Mouse (Mus musculus) CH12.LX (cell line): ENCODE results near the gene Vmn1r197. TPM values are rescaled to one million over a fixed set of nuclear protein-coding genes. Genes with fewer than 3 reads are reported as not detected.
A peak's percentile ranks its signal among the peaks of the same experiment; 100 is the strongest.
"Not testable (repeated sequence)": the region's sequence is repeated elsewhere in the genome, so short reads cannot be mapped to it uniquely, and the experiment has no call there.

Experiments
- DNase-seq: peaks from one replicate; pipeline ENCODE4 v3.0.0-alpha.2; 2013; ENCODE audit errors: extremely low read depth
- H3K27ac ChIP-seq: 2 replicates; pipeline ENCODE4 v1.5.1; 2012; ENCODE audit warnings: low read depth, mild to moderate bottlenecking, control low read depth, moderate library complexity; ENCODE audit not compliant: insufficient read depth
- H3K27me3 ChIP-seq: replicated peaks from 2 replicates; pipeline ENCODE3; 2012; ENCODE audit warnings: inconsistent platforms
- H3K36me3 ChIP-seq, 2 experiments: replicated peaks in 1 of 2; 2 replicates each; pipeline versions ENCODE3 to v1.6.1; 2012; ENCODE audit warnings: inconsistent platforms in 1 of 2, low read length in 1 of 2, mild to moderate bottlenecking in 1 of 2, mixed read lengths in 1 of 2, moderate library complexity in 1 of 2; ENCODE audit not compliant: control insufficient read depth in 1 of 2, insufficient read depth in 1 of 2
- H3K4me1 ChIP-seq, 2 experiments: 2 replicates each; pipeline ENCODE4 v1.6.1; 2012; ENCODE audit warnings: inconsistent platforms in 1 of 2, moderate library complexity in 1 of 2; ENCODE audit not compliant: insufficient read depth in 2 of 2, control insufficient read depth in 1 of 2
- H3K4me2 ChIP-seq: 2 replicates; pipeline ENCODE4 v1.6.1; 2012; ENCODE audit warnings: low read depth, mild to moderate bottlenecking, control low read depth; ENCODE audit not compliant: poor library complexity, insufficient read depth, severe bottlenecking
- H3K4me3 ChIP-seq, 3 experiments: fragments of 150-350 bp in 1 of 3; sonication (generic) in 1 of 3; replicated peaks in 1 of 3; 2 replicates each; pipeline versions ENCODE3 to v1.5.1; 2011 to 2012; ENCODE audit warnings: low read depth in 2 of 3, low read length in 2 of 3, mild to moderate bottlenecking in 2 of 3, moderate library complexity in 2 of 3, control low read depth in 1 of 3, improper control_type of control experiment in 1 of 3, inconsistent platforms in 1 of 3, mixed read lengths in 1 of 3; ENCODE audit not compliant: poor library complexity in 1 of 3
- H3K79me2 ChIP-seq: replicated peaks from 2 replicates; pipeline ENCODE4 v1.6.1; 2012; ENCODE audit warnings: mild to moderate bottlenecking, moderate library complexity; ENCODE audit not compliant: control insufficient read depth, poor library complexity, insufficient read depth, severe bottlenecking; ENCODE audit errors: extremely low read depth
- H3K9ac ChIP-seq: 2 replicates; pipeline ENCODE4 v1.6.1; 2012; ENCODE audit warnings: low read depth, mild to moderate bottlenecking, control low read depth, moderate library complexity; ENCODE audit not compliant: insufficient read depth
- H3K9me3 ChIP-seq: replicated peaks from 2 replicates; pipeline ENCODE3; 2012; ENCODE audit warnings: low read length, inconsistent platforms, mixed read lengths
- BHLHE40 ChIP-seq: IDR thresholded peaks from 2 replicates; pipeline ENCODE4 v1.6.1; 2011; ENCODE audit warnings: mild to moderate bottlenecking, low read depth, low read length, improper control_type of control experiment
- CTCF ChIP-seq, 2 experiments: IDR thresholded peaks in 1 of 2; conservative IDR thresholded peaks in 1 of 2; 2 replicates each; pipeline ENCODE4 v1.5.1; 2011 to 2012; ENCODE audit warnings: low read depth in 2 of 2, low read length in 2 of 2, improper control_type of control experiment in 1 of 2, inconsistent platforms in 1 of 2, mild to moderate bottlenecking in 1 of 2, moderate library complexity in 1 of 2
- E2F4 ChIP-seq: IDR thresholded peaks from 2 replicates; pipeline ENCODE4 v1.6.1; 2011; ENCODE audit warnings: low read depth, low read length, improper control_type of control experiment; ENCODE audit not compliant: insufficient replicate concordance
- ETS1 ChIP-seq: conservative IDR thresholded peaks from 2 replicates; pipeline ENCODE4 v1.6.1; 2012; ENCODE audit warnings: low read depth, mild to moderate bottlenecking, inconsistent platforms, low read length, improper control_type of control experiment, moderate library complexity
- GABPA ChIP-seq: IDR thresholded peaks from 2 replicates; pipeline ENCODE4 v1.6.1; 2012; ENCODE audit warnings: low read depth, low read length, improper control_type of control experiment, inconsistent platforms; ENCODE audit not compliant: insufficient replicate concordance
- KAT2A ChIP-seq: IDR thresholded peaks from 2 replicates; pipeline ENCODE4 v1.6.1; 2012; ENCODE audit warnings: low read length, improper control_type of control experiment, inconsistent platforms; ENCODE audit not compliant: insufficient replicate concordance
- MAFK ChIP-seq: IDR thresholded peaks from 2 replicates; pipeline ENCODE4 v1.6.1; 2011; ENCODE audit warnings: low read length, improper control_type of control experiment; ENCODE audit not compliant: insufficient replicate concordance
- MEF2A ChIP-seq: IDR thresholded peaks from 2 replicates; pipeline ENCODE4 v1.6.1; 2014; ENCODE audit warnings: low read depth, mild to moderate bottlenecking, inconsistent platforms, low read length, improper control_type of control experiment, borderline replicate concordance
- MYC ChIP-seq: IDR thresholded peaks from 2 replicates; pipeline ENCODE4 v1.6.1; 2011; ENCODE audit warnings: low read depth, mild to moderate bottlenecking, improper control_type of control experiment, low read length
- NRF1 ChIP-seq: IDR thresholded peaks from 2 replicates; pipeline ENCODE4 v1.6.1; 2014; ENCODE audit warnings: low read depth, mild to moderate bottlenecking, inconsistent platforms, low read length, improper control_type of control experiment, moderate library complexity
- PAX5 ChIP-seq: IDR thresholded peaks from 2 replicates; pipeline ENCODE4 v1.6.1; 2012; ENCODE audit warnings: low read length, inconsistent platforms, mixed read lengths
- POLR2A ChIP-seq: IDR thresholded peaks from 2 replicates; pipeline ENCODE4 v1.6.1; 2011; ENCODE audit warnings: low read depth, mild to moderate bottlenecking, improper control_type of control experiment, low read length
- RCOR1 ChIP-seq: conservative IDR thresholded peaks from 2 replicates; pipeline ENCODE4 v1.6.1; 2012; ENCODE audit warnings: low read depth, mild to moderate bottlenecking, inconsistent platforms, low read length, improper control_type of control experiment
- TBP ChIP-seq: conservative IDR thresholded peaks from 2 replicates; pipeline ENCODE4 v1.6.1; 2011; ENCODE audit warnings: low read depth, low read length, improper control_type of control experiment
- TCF12 ChIP-seq: IDR thresholded peaks from 2 replicates; pipeline ENCODE4 v1.6.1; 2014; ENCODE audit warnings: low read depth, mild to moderate bottlenecking, inconsistent platforms, low read length, improper control_type of control experiment
- UBTF ChIP-seq: IDR thresholded peaks from 2 replicates; pipeline ENCODE4 v1.6.1; 2012; ENCODE audit warnings: low read depth, mild to moderate bottlenecking, inconsistent platforms, low read length, improper control_type of control experiment, moderate library complexity
- USF1 ChIP-seq: IDR thresholded peaks from 2 replicates; pipeline ENCODE4 v1.6.1; 2014; ENCODE audit warnings: low read depth, mild to moderate bottlenecking, inconsistent platforms, low read length, improper control_type of control experiment
- ZC3H11A ChIP-seq: IDR thresholded peaks from 2 replicates; pipeline ENCODE4 v1.6.1; 2012; ENCODE audit warnings: low read depth, mild to moderate bottlenecking, inconsistent platforms, low read length, improper control_type of control experiment
- ZMIZ1 ChIP-seq: IDR thresholded peaks from 2 replicates; pipeline ENCODE4 v1.6.1; 2012; ENCODE audit warnings: low read depth, mild to moderate bottlenecking, inconsistent platforms, low read length, improper control_type of control experiment
- dilution Hi-C: fragments of 300-500 bp; cut with MboI; formaldehyde crosslinking; loops from 2 replicates; pipeline ENCODE4 v1.14.3; 2020; ENCODE audit warnings: low sequenced_read_pairs; ENCODE audit not compliant: extremely low pct_unique_long_range_greater_than_20kb, extremely low pct_ligation_motif_present
- in situ Hi-C: fragments of 300-500 bp; cut with MboI; formaldehyde crosslinking; loops from 3 replicates; pipeline ENCODE4 v1.14.3; 2019; ENCODE audit warnings: low sequenced_read_pairs, low pct_ligation_motif_present, low pct_unique_long_range_greater_than_20kb, mixed read lengths
- polyA plus RNA-seq: library from polyadenylated mRNA; unstranded; fragments of >175 nt; gene quantifications from 2 replicates; pipeline ENCODE4 v1.2.1, GENCODE M21; 2012; ENCODE audit warnings: low read depth; ENCODE audit not compliant: insufficient read length
- total RNA-seq, 2 experiments: library from RNA; depleted of rRNA; stranded (reverse); fragments of 300-350 nt in 1 of 2; fragments of >200 nt in 1 of 2; gene quantifications; 2 replicates each; pipeline ENCODE4 v1.2.3; 2012 to 2014

Gene Vmn1r197
- total and polyA plus RNA-seq, 3 experiments = not detected

DNA sequence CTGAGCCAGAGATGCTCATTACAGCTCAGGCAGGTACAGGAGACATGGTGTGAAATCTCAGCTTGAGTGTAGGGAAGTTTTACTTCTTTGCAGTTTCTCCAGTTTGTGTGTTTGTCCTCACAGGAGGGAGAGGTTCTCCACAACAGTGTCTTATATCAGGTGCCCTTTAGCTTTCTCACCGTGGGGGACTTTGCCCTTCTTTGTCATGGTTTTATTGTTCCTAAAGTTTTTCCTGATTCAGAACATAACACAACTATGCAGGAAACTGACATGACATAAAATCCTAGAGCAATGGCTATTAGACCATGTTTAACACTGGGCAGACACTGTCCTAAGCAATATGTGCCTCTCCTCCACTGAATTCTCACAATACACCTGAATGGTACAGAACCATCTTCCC, 26.4 kb downstream of the Vmn1r197 start:
- Histone ChIP-seq H3K9me3 (no peaks in the 10 kb centered on the region), H3K79me2 (no peaks in the 10 kb centered on the region), H3K4me1 (peaks cover 0 to 4% of the 10 kb centered on the region in 2 experiments; a peak in 1 of 4 replicates), H3K9ac (no peak overlapping the region), H3K4me3 (no peak overlapping the region), H3K4me2 (no peak overlapping the region), H3K27ac (no peak overlapping the region), H3K27me3 (no peaks in the 10 kb centered on the region), H3K36me3 (no peaks in the 10 kb centered on the region)
- TF ChIP-seq TCF12 = no peak
- no peak for TF ChIP-seq ZMIZ1
- TF ChIP-seq E2F4 = no peak
- no peak for TF ChIP-seq BHLHE40
- TF ChIP-seq NRF1 = no peak
- TF ChIP-seq TBP = no peak
- TF ChIP-seq MYC = no peak
- TF ChIP-seq PAX5 = no peak
- TF ChIP-seq POLR2A = no peak
- no peak for TF ChIP-seq ETS1
- no peak for TF ChIP-seq KAT2A
- no peak for TF ChIP-seq RCOR1
- no peak for TF ChIP-seq UBTF
- TF ChIP-seq CTCF (conservative IDR thresholded peaks at IDR 0.05 in 1 of 2, IDR thresholded peaks at IDR 0.05 in 1 of 2; ENCODE audit: low read depth in 2 of 2, low read length in 2 of 2) = no peak
- TF ChIP-seq MAFK = no peak
- no peak for TF ChIP-seq MEF2A
- TF ChIP-seq GABPA = no peak
- no peak for TF ChIP-seq ZC3H11A
- in situ Hi-C loops = no loop called here
- dilution Hi-C loops = no loop called here
- no peak for DNase-seq

DNA sequence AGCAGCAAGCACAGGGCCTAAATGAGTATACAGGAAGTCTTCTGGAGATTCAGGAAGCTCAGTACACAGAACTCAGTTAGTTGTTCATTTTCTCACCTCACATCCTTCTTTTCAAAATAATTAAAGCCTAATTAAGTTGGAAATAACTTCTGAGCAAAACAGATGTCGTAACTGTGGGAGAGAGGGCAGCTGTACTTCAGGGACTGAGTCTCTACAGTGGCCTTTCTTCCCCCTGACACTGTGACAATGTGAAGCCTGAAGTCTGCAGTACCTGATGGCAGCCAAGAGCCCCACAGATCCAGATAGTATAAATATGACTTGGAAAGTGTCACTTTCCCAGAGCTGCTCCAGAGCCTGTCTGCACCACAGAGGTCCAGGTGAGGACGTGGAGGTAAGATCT, 55.1 kb downstream of the Vmn1r197 start, which contains the start of gene Vmn1r199:
Vmn1r199 (plus strand) TSS at position 301 of the 400 bp plus-strand sequence.
- H3K4me2 ChIP-seq = no peak within 1 kb of the TSS
- no peak within 1 kb of the TSS for H3K9ac ChIP-seq
- peaks cover 0 to 37% of the 10 kb centered on the region in 2 experiments; a peak in 2 of 4 replicates for H3K4me1 ChIP-seq
- H3K36me3 ChIP-seq = no peaks in the 10 kb centered on the region
- no peak within 1 kb of the TSS for H3K27ac ChIP-seq
- H3K27me3 ChIP-seq = no peaks in the 10 kb centered on the region
- in situ Hi-C loops = no loop called here
- TF ChIP-seq NRF1 (no peak), TBP (no peak), MEF2A (no peak), UBTF (no peak), USF1 (no peak)
- H3K9me3 ChIP-seq = no peaks in the 10 kb centered on the region
- dilution Hi-C loops = no loop called here
- DNase-seq = no peak
- H3K79me2 ChIP-seq = no peaks in the 10 kb centered on the region
- no peak within 1 kb of the TSS for H3K4me3 ChIP-seq

GRCm38 (mm10) chr13:22381128-22381527, 56.7 kb downstream of the Vmn1r197 start:
- in situ Hi-C loops, H3K9ac ChIP-seq, H3K4me2 ChIP-seq, H3K4me3 ChIP-seq, H3K27me3 ChIP-seq, H3K27ac ChIP-seq, H3K36me3 ChIP-seq, dilution Hi-C loops, H3K79me2 ChIP-seq, H3K9me3 ChIP-seq: not testable (repeated sequence)
- H3K4me1 ChIP-seq = peaks cover 0 to 37% of the 10 kb centered on the region in 2 experiments; a peak in 2 of 4 replicates
- peak; percentile 9 for DNase-seq
